Mouse (Mus musculus) heart, postnatal 0 days (tissue): ENCODE results near the gene Hlcs. TPM values are rescaled to one million over a fixed set of nuclear protein-coding genes. Genes with fewer than 3 reads are reported as not detected.

Experiments used
- ATAC-seq: fragments of 200-750 bp; cut with Nextera tagmentation; 2 replicates; pipeline ENCODE4 v1.8.0; 2017; ENCODE audit warnings: low read depth, moderate number of reproducible peaks, moderate library complexity; ENCODE audit not compliant: insufficient read depth
- DNase-seq: peaks from one replicate; pipeline ENCODE4 v3.0.0-alpha.2; 2016; ENCODE audit warnings: low spot score
- H3K27ac ChIP-seq: fragments of 300-500 bp; sonication (generic); 2 replicates; pipeline ENCODE4 v1.5.1; 2014; ENCODE audit warnings: low read depth, mild to moderate bottlenecking
- H3K27me3 ChIP-seq: fragments of 300-500 bp; sonication (generic); 2 replicates; pipeline ENCODE4 v1.6.1; 2014; ENCODE audit warnings: low read length, mixed read lengths; ENCODE audit not compliant: control insufficient read depth, insufficient read depth
- H3K36me3 ChIP-seq: fragments of 300-500 bp; sonication (generic); replicated peaks from 2 replicates; pipeline ENCODE4 v1.6.1; 2014; ENCODE audit warnings: low read length, mixed read lengths; ENCODE audit not compliant: control insufficient read depth, insufficient read depth
- H3K4me1 ChIP-seq: fragments of 300-500 bp; sonication (generic); 2 replicates; pipeline ENCODE4 v1.6.1; 2014; ENCODE audit warnings: antibody characterized with exemption; ENCODE audit not compliant: control insufficient read depth, insufficient read depth
- H3K4me2 ChIP-seq: fragments of 300-500 bp; sonication (generic); 2 replicates; pipeline ENCODE4 v1.6.1; 2014; ENCODE audit warnings: low read depth, mild to moderate bottlenecking, low read length, moderate library complexity
- H3K4me3 ChIP-seq: fragments of 300-500 bp; sonication (generic); 2 replicates; pipeline ENCODE4 v1.5.1; 2014; ENCODE audit warnings: low read depth, low read length
- H3K9ac ChIP-seq: fragments of 300-500 bp; sonication (generic); replicated peaks from 2 replicates; pipeline ENCODE4 v1.6.1; 2014; ENCODE audit warnings: low read depth, low read length, mixed read lengths
- H3K9me3 ChIP-seq: fragments of 300-500 bp; sonication (generic); replicated peaks from 2 replicates; pipeline ENCODE4 v1.6.1; 2016; ENCODE audit warnings: low read length; ENCODE audit not compliant: control insufficient read depth
- CTCF ChIP-seq: IDR thresholded peaks from 2 replicates; pipeline ENCODE4 v1.5.1; 2016; ENCODE audit warnings: antibody characterized with exemption, control low read depth, low read depth
- EP300 ChIP-seq: IDR thresholded peaks from 2 replicates; pipeline ENCODE4 v1.6.1; 2016; ENCODE audit warnings: antibody characterized with exemption, low read depth
- WGBS: fragments of 180-500 bp; shearing (Covaris S2); extraction: QIAGEN DNeasy Blood & Tissue Kit; methylation state at CpG from one replicate; pipeline ENCODE4 v1.1.7; 2014; 5-methylcytosine and 5-hydroxymethylcytosine counted together
- polyA plus RNA-seq: library from polyadenylated mRNA; unstranded; fragments of >200 nt; fragmentation: Nextera tagmentation; extraction: Ambion mirVana; gene quantifications from 2 replicates; pipeline ENCODE4 v1.2.1, GENCODE M21; 2015
- total RNA-seq: library from RNA; depleted of rRNA; stranded (reverse); fragments of >200 nt; gene quantifications from 2 replicates; pipeline ENCODE4 v1.2.3, GENCODE M21; 2014; ENCODE audit warnings: low replicate concordance

Hlcs gene
- total and polyA plus RNA-seq, 2 experiments from 2014 or later, result 4.6 to 5.6 TPM

DNA sequence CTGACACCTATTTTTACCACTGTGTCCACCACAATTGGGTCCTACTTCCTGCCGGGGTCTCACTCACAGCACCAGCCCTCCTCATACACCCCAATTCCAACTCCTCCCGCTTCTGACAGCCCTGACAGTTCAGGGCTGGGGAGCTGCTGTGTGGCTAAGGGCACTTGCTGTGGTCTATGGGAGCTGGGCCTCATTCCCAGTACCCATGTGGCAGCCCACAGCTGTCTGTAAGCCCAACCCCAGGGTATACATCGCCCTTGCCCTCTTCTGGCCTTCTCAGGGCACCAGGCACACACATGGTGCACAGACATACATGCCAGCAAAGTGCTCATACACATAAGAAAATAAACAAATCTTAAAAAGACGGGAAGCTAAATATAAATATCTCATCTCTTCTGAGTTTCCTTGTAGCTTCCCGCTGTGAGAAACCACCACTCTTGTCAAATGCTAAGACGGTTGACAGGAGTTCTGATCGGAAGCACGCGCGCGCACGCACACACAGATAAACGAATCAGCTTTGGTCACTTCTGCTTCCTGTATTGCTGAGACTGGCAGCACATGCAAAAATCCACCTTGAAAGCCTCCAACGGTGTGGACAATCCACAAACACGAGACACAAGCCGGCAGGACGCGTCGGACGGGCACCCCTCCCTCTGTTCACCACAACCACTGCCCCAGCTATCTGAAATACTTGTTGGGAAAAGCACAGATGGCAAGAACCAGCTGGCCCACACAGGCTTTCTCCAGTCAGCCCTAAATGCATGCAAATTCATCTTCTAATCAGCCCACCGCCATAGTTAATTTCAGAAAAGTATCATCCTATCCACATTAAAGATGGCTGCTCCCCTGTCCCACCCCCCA lies 136.1 kb downstream of the Hlcs start:
- TF ChIP-seq EP300 (no peak), CTCF (no peak)
- Histone ChIP-seq H3K9ac (no peak overlapping the region), H3K27ac (no peak overlapping the region), H3K9me3 (no peaks in the 10 kb centered on the region), H3K27me3 (0 out of 2 replicates have a peak, but pooled peaks cover 8% of the 10 kb centered on the region), H3K4me2 (no peak overlapping the region), H3K4me1 (no peaks in the 10 kb centered on the region), H3K36me3 (no peaks in the 10 kb centered on the region), H3K4me3 (no peak overlapping the region)
- WGBS, result 78% methylated on average over 21 of the region's 21 CpGs
- ATAC-seq (no peak), DNase-seq (no peak)

GRCm38 (mm10) chr16:94175366-94175986 lies 137.9 kb downstream of the Hlcs start:
- no peak overlapping the region for H3K9ac ChIP-seq
- no peak for TF ChIP-seq EP300
- no peak for TF ChIP-seq CTCF
- 88% methylated on average over 7 of the region's 7 CpGs for WGBS
- no peak overlapping the region for H3K27ac ChIP-seq
- ATAC-seq (no peak), DNase-seq (no peak)
- 0 out of 2 replicates have a peak, but pooled peaks cover 8% of the 10 kb centered on the region for H3K27me3 ChIP-seq
- no peaks in the 10 kb centered on the region for H3K4me1 ChIP-seq
- H3K36me3 ChIP-seq, result no peaks in the 10 kb centered on the region
- H3K4me2 ChIP-seq, result no peak overlapping the region
- H3K9me3 ChIP-seq, result no peaks in the 10 kb centered on the region
- H3K4me3 ChIP-seq, result no peak overlapping the region

DNA sequence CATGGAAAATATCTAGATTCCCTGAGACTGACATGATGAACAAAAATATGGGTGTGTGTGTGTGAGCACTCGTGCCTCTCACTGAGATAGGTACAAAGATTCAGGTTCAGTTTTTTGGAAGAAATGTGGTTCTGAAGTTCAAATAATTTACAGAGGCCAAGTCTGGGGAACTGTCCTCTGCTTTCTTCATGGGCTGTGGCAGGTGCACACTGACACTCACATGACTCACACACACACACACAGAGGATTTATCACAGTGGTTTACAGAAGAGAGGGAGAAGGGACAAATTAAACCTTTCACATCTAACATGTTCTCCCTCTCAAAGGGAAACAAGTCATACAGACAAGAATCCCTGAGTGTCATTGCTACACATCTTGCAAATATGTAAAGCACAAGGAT lies 140.0 kb downstream of the Hlcs start:
- Histone ChIP-seq H3K4me3 (no peak overlapping the region), H3K27me3 (no peaks in the 10 kb centered on the region), H3K27ac (no peak overlapping the region), H3K36me3 (no peaks in the 10 kb centered on the region), H3K9ac (no peak overlapping the region), H3K4me1 (no peaks in the 10 kb centered on the region), H3K9me3 (no peaks in the 10 kb centered on the region), H3K4me2 (no peak overlapping the region)
- DNase-seq, result no peak
- ATAC-seq, result no peak
- 69% methylated on average over 1 of the region's 1 CpGs for WGBS
- TF ChIP-seq CTCF, result no peak
- no peak for TF ChIP-seq EP300

DNA sequence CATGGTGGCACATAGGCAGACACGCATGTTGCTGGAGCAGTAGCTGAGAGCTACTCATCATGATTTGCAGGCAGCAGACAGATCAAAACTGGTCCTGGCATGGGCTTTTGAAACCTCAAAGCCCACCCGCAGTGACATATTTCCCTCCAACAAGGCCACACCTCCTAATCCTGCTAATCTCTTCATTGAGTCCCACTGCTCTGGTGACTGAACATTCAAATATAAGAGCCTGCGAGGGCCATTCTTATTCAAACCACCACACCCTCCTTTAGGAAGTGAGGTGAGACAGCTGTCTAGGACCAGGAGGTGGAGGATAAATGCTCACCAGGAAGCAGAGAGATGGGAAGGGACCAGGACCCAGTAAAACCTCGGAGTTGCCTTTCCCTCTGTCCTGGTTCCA lies 143.2 kb downstream of the Hlcs start:
- Histone ChIP-seq H3K36me3 (no peaks in the 10 kb centered on the region), H3K4me2 (no peak overlapping the region), H3K27me3 (no peaks in the 10 kb centered on the region), H3K4me1 (no peaks in the 10 kb centered on the region), H3K27ac (no peak overlapping the region), H3K9me3 (no peaks in the 10 kb centered on the region), H3K9ac (no peak overlapping the region), H3K4me3 (no peak overlapping the region)
- DNase-seq, result no peak
- 63% methylated on average over 4 of the region's 4 CpGs for WGBS
- ATAC-seq, result no peak
- no peak for TF ChIP-seq EP300
- no peak for TF ChIP-seq CTCF

DNA sequence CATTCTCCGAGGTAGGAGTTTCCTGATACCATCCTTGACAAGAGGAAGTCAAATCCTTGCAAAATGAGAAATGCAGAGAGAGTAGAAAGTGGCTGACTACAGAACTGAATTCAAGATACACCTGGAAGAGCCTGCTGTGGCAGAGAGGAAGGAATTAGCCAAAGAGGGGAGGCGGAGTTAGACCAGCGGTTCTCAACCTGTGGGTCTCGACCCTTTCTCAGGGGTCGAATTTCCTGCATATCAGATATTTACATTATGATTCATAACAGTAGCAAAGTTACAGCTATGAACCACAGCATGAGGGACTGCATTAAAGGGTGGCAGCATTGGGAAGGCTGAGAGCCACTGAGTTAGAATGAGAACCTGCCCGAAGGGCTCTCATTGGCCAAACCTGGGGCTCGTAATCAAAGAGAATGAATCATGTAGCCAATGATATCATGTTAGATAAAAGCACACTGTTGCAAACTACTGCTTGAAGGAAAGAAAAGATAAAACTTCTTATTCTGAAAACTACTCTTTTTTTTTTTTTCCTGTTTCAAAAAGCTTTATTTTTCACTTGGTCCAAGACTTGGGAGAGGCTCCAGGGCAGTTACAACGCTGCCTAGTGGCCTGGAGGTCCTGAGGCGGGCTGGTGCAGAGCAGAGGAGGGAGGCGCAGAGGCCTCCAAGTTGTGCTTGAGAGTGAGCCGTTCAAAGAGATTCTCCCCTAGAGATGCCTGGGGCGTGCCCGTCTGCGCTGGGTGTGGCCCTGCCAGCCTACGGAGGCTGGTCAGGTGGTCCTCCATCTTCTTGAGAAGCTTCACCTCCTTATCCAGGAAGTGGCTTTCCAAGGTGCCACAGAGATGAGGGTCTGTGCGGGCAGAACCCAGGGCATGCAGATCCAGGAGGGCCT lies 144.5 kb downstream of the Hlcs start:
- Histone ChIP-seq H3K4me2 (no peak overlapping the region), H3K36me3 (no peaks in the 10 kb centered on the region), H3K27ac (no peak overlapping the region), H3K4me1 (peaks cover 8% of the 10 kb centered on the region; the same call in 1 of the 2 replicates), H3K27me3 (no peaks in the 10 kb centered on the region), H3K9me3 (no peaks in the 10 kb centered on the region), H3K9ac (no peak overlapping the region), H3K4me3 (no peak overlapping the region)
- WGBS, result 83% methylated on average over 16 of the region's 16 CpGs
- DNase-seq (no peak), ATAC-seq (no peak)
- TF ChIP-seq CTCF, result no peak
- TF ChIP-seq EP300, result no peak
